Mouse (Mus musculus) cerebellum, adult 2 months (tissue): ENCODE measurements at regions not wholly inside any gene's neighbourhood (a gene's known extent, or its start where the extent isn't known, plus 50 kb on each side); places are given as distances from the start of the nearest gene placed in this dataset.

Source experiments
- CTCF ChIP-seq: fragments of 200-500 bp; IDR thresholded peaks from 2 replicates; pipeline ENCODE4 v1.5.1; 2011; ENCODE audit warnings: low read depth, mild to moderate bottlenecking, control low read depth, low read length, moderate library complexity, borderline replicate concordance; ENCODE audit not compliant: insufficient read depth
- POLR2A ChIP-seq: fragments of 200-500 bp; IDR thresholded peaks from 2 replicates; pipeline ENCODE4 v1.6.1; 2011; ENCODE audit warnings: low read length, control low read depth, borderline replicate concordance; ENCODE audit not compliant: insufficient read depth

DNA sequence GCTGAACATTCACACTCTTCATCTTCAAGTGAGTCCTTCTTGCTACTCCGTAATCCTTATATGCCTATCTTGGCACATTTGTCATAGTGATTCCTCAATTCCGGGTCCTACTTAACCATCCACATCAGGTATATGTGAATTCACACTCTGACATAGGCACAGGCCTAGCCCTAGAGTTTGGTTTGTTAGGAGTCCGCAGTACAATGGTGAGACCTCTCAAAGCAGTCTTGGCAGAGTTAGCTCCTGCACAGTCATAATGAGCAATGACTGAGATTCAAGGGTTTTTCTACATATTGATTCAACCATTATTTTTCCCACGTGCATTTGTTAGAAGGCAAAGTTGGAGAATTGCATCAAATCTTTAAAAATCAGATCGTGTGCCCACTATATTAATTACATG, 107.1 kb upstream of the Nav3 start:
- TF ChIP-seq CTCF (no peak), POLR2A (no peak)
